Mouse (Mus musculus) heart, postnatal 25 days (tissue): ENCODE data around the gene Lrg1. TPM values are rescaled to one million over a fixed set of nuclear protein-coding genes. Genes with fewer than 3 reads are reported as not detected.

Experiments used
- DNase-seq: peaks from one replicate; pipeline ENCODE4 v3.0.0; 2022; ENCODE audit warnings: low spot score
- intact Hi-C: fragments of 180-260 bp; cut with DNase I; formaldehyde crosslinking; loops from one replicate; pipeline ENCODE4 v1.15.1; 2025
- total RNA-seq, 2 experiments: library from RNA; stranded (reverse); gene quantifications; 2 replicates each; pipeline ENCODE4 v1.2.3; 2021

Gene Lrg1
- total RNA-seq: 10 to 100 TPM; 53.8 to 55.0 TPM

DNA sequence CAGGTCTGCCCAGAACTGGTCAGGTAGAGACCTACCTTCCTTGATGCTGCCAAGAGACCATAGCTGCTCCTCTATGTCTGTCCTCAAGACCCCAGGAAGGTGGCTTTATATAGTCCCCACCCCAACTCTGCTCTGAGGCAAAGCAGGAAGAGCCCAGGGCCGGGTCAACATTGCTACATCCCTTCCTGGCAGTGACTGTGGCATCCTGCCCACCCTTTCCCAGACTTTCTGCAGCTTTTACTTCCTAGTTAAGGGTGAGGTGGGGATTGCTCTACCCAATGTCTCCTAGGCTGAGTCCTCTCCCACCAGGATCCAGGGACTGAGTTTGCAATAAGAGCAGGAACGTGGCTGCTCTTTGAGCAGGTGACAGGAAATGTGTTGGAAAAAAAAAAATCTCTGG, at the start of gene Lrg1:
Lrg1 (minus strand) TSS at position 176 of the 400 bp plus-strand sequence.
- DNase-seq: no peak
- intact Hi-C loops: no loop called here

DNA sequence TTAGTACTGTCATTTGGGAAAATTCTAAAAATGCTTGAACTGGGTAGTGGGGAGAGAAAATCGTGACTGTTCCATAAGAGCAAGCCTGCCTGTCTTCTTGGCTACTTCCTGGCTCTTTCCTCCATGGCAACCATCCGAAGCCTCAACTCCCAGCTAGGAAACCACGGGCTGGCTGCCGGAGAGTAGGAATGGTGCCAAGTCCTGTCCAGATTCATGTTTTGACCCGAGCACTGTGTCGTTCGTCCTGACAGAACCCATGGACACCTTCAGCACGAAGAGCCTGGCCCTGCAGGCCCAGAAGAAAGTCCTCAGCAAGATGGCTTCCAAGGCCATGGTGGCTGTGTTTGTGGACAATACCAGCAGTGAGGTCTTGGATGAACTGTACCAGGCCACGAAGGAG, 49.7 kb upstream of the Lrg1 start:
- intact Hi-C loops: no loop called here
- DNase-seq: no peak

DNA sequence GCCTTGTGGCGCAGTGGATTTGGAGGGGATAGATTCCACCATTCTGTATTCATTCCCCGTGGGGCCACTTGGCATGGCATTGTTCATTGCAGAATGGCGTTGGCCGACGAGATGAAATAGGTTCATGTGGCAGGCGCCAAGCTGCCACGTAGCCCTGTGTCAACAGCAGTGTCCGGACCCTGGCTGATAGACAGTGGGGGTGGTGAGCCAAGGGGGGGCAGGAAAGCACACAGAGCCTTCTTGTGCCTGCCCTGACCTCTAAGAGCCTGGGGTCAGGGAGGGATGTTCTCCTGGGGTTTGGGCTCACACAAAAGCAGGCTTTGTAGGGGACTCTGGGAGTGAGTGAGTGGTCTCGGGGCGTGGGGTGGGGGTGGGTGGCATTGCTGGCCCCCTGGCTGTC, 48.8 kb upstream of the Lrg1 start:
- DNase-seq: no peak
- intact Hi-C loops: no loop called here

DNA sequence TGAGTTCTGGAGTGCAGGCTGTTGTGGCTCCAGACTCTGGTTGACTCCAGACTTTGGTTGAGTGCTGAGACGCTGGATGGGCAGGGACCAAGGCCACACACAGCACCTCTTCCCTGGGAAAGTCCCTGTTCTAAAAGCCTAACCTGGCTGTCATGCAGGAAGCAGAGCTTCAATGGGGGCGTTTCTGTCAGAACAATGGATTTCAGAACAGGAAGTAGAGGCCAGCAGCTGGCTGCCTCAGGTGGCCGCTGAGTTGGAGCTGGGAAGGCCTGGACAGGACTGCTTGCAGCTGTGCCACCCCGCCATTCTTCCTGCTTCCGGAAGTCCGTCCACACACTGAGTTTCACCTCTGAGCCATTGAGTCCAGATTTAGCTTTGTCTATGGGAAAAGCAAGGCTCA, 48.0 kb upstream of the Lrg1 start:
- intact Hi-C loops: no loop called here

DNA sequence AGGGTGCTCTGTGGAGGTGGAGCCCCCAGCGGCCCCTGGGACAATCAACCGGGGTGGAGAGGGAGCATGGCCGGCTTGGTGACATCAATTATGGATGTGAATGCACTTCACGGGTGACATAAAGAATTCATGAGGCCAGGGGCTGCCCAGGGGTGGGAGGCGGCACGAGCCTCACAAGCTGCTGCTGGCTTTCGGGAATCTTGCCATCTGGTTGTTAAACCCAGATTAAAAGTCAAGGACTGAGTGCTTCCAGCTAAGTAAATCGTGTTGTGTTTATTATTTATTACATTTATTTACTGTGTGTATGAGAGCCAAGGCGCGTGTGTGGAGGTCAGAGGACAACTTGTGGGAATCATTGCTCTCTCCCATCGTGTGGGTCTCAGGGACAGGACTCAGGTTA, 43.9 kb upstream of the Lrg1 start:
- intact Hi-C loops: no loop called here
- no peak for DNase-seq

More for the DNA sequence above, 48.0 kb upstream of the Lrg1 start:
- no peak for DNase-seq

DNA sequence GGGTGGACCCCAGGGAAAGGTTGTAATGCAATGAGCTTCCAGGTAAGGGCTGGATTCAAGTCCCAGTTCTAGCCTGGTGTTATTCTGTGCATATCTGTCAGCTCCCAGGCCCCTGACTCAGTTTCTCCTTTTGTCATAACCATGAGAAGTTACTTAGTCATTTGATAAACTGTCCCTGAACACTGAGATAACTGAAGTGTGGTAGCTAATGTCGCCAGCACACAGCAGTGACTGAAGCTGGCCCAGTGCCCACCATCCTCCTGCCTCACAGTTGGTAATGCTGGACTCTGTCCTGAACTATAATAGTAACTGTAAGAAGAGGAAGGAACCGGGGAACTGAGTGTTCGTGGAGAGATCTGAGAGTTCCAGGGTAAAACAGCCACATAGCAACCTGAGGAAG, 42.7 kb upstream of the Lrg1 start:
- no peak for DNase-seq
- intact Hi-C loops: no loop called here

DNA sequence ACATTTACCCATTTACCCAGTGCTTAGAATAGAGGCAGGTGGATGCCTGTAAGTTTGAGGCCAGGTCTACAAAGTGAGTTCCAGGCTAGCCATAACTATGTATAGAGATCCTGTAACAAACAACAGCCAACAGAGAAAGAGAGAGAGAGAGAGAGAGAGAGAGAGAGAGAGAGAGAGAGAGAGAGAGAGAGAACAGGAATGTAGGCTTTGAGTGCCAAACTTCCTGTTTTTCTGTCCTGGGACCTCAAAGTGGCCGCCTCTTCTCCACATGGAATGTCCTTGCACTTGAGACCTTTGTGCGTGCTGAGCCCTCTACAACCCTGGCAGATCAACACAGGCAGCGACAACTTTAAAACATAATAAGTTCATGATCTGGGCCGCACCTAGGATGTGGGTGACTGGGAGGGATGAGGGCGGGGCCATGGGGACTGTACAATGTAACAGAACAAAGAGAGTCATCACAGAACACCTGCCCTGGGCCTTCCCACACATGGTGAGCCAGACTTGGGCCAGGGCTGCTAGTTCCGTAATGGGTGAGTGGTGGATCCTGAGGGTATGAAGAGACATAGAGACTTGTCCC, 41.8 kb upstream of the Lrg1 start:
- intact Hi-C loops: loop anchor here (2.0 kb wide), 1 partner anchor 19 kb away; the partner anchor contains the start of gene Mydgf

DNA sequence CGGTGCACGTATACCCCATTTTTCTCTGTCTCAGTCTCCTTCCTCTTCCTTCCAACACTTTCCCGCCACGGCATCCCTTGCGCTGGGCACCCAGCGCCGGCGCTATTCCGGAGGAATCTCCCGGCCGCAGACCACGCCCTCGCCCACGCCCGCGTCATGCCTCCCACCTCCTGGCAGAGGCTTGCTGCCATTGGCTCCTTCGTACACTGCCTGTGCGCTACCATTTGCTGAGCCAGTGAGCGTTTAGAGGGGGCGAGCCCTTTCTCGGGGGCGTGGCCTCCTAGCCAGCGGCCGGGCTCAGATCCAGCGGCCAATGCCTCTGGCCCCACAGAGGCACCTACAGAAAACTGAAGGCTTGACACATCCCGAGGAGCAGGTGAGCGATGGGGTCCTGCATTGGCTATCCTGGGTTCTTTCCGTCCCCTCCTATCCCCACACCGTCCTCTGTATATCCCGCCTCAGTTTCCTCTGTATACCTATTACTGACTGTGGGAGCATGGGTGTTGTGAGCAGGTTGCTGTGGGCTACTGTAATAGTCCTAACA, 40.5 kb upstream of the Lrg1 start, which contains the start of gene Tnfaip8l1:
Tnfaip8l1 (plus strand) TSS at position 247 of the 544 bp plus-strand sequence.
- DNase-seq: peak; percentile 93
- intact Hi-C loops: loop anchor here (2.0 kb wide), 1 partner anchor 20 kb away; the partner anchor contains the start of gene Mydgf

More for the DNA sequence above, 41.8 kb upstream of the Lrg1 start:
- DNase-seq: no peak

DNA sequence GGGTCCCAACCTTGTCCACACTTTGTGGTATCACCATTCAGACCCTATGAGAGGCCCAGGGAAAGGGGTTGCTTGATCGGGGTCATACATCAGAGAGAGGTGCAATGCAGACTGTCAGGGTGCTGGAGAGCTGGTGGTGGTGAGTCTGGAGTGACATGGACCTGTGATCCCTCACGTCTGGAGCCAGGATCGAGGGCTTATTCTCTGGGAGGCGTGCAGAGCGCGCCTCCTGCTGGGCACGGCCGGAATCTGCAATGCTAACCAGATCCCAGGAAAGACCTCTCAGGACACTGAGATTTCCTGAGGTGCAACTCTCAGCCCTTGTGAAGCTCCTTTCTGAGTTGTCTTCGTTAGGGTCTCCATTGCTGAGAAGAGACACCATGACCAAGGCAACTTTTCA, 37.9 kb upstream of the Lrg1 start:
- intact Hi-C loops: loop anchor here (1.0 to 2.0 kb wide), 2 partner anchors 19 to 27 kb away; partner anchors contain the start of gene Sema6b
- peak; percentile 27 for DNase-seq

DNA sequence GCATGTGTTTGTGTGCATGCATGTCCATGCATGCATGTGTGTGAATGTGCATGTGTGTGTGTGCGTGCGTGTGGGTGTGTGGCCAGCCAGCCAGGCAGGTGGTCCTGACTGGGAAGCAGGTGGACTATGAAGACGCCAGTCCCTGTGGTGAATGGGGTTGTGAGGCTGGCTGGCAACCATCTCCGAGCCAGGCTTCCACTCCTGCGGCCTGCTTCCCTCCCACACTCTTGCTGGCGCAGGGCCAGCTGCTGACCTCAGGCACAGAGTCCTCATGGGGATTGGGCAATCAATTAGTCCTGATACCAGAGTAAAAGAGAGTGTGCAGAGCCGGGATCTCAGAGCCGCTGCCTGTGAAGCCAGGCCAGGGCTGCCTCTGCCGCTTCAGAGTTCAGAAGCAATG, 31.8 kb upstream of the Lrg1 start:
- DNase-seq: no peak
- intact Hi-C loops: no loop called here

DNA sequence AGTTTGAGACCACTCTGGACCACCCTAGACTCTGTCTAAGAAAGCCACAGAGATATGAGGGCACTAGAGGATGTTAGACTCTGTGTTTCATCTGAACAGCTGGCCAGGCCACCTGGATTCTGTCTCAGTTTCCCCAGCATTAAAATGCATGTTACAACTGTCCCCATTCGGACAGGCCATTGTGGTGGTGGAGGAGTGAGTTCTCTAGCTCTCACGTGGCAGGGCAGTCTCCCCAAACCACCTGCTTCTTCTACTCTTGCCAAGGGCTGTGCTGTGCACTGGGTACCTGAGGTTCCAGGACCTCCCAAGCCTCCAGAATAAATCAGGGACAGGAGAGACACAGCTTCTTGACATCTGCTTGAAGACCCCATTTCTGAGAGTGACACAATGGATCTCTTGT, 28.1 kb upstream of the Lrg1 start:
- intact Hi-C loops: no loop called here

DNA sequence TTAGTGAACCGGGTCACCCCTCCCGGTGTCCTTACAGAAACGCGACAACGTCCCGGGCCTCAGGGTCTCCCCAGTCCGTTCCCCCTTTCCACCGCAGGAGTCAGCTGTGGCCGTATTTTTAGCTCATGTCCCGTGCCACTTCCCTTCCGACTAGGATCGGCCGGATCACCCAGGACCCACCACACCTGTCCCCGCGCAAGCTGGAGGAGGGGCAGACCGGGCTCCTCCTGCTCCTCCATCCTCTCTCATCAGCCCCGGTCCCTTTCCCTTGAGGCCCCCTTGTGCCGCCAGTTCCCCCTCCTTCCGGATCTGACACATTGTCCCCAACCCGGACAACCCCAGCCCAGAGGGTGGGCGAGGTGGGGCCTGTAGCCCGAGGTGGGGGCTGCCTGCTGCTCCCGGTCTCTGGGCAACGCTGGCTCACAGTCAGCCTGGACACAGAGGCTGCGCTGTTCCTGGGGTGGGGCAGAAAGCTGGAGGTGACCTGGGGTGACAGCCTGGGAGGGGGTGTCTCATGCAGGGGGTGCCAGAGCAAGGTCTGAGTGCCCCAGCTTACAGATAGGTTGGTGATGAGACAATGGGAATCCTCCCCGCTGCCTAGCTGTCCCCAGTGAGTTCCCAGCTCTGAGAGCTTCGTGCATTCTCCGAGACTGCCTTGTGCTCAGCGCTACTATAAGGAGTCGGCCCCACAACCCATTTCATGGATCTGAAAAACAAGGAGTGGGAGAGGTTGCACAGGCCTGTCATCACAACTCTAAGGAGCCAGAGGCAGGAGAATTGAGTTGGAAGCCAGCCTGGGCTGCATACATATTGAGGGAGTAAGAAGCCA, 27.2 kb upstream of the Lrg1 start:
- no peak for DNase-seq
- intact Hi-C loops: no loop called here

More for the DNA sequence above, 28.1 kb upstream of the Lrg1 start:
- no peak for DNase-seq

DNA sequence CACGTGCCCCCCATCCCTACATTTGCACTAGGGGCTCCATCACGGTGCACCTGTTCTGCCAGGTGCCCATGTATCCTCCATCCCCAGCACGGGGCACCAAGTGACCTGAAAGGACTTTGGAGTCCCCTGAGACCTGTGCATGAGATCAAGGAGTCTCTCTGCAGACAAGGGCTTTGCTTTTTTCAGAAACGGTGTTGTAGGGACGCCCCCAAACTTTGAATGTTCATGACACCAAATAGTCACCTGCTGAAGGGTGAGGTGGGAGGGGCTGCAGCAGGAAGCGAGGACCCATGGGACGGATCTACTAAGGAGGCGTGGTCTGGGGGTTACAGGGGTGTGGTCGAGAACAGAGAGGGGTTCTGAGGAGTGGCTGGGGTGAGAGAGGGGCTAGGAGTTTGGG, 26.5 kb upstream of the Lrg1 start:
- intact Hi-C loops: no loop called here
- no peak for DNase-seq

DNA sequence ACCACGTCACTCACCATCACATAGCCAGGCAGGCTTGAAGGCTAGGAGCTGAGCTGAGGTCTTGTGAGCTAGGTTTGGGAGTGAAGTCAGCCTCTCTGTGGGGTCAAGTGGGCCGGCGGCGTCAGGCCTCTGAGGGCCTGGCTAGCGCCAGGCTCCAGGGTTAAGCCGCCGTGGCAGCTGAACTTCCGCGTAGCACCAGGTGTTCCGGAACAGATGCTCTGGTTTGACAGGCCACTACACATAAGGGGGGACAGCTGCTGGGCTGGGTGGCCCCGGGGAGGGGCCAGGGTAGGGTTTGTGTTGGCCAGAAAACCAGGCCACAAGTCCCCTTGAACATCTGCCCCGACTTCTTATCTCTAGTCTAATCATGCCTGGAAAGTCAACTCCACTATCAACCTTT, 25.6 kb upstream of the Lrg1 start:
- intact Hi-C loops: no loop called here

DNA sequence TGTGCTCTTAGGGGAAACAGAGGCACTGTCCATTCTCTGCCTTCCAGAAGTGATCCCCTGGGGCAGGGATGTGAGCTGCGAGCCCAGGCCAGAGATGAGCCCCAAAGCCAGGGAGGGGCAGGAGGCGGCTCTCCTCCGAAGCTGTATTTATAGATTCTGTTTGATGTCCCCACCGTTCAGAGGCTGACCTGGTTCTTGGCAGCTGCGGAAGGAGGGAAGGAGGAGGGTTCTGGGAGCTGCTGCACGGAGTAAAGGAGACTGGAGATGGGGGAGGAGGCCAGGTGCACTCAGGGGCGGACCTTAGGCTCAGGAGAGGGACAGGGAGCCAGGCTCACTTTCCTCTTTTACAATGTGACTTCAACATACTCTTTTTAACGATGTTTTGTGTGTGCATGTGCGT, 24.3 kb upstream of the Lrg1 start:
- intact Hi-C loops: no loop called here
- DNase-seq: no peak

More for the DNA sequence above, 25.6 kb upstream of the Lrg1 start:
- DNase-seq: no peak

DNA sequence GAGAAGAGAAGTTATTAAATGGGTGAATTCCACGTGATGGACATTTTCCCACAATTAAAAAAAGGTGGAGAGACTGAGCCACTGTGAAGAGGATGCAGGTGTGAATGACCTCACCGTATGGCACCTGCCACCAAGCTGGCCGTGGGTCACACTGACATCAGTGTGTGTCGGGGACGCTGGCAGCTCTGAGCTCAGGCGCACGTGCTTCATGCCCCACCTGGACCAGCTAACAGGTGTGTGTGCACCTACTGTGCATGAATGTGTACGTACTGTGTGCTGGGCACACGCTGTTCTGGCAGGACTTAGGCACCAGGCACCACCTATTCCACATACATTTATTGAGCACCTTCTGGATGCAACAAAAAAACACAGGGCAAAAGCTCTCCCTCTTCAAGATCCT, 22.7 kb upstream of the Lrg1 start:
- intact Hi-C loops: no loop called here
- DNase-seq: no peak

DNA sequence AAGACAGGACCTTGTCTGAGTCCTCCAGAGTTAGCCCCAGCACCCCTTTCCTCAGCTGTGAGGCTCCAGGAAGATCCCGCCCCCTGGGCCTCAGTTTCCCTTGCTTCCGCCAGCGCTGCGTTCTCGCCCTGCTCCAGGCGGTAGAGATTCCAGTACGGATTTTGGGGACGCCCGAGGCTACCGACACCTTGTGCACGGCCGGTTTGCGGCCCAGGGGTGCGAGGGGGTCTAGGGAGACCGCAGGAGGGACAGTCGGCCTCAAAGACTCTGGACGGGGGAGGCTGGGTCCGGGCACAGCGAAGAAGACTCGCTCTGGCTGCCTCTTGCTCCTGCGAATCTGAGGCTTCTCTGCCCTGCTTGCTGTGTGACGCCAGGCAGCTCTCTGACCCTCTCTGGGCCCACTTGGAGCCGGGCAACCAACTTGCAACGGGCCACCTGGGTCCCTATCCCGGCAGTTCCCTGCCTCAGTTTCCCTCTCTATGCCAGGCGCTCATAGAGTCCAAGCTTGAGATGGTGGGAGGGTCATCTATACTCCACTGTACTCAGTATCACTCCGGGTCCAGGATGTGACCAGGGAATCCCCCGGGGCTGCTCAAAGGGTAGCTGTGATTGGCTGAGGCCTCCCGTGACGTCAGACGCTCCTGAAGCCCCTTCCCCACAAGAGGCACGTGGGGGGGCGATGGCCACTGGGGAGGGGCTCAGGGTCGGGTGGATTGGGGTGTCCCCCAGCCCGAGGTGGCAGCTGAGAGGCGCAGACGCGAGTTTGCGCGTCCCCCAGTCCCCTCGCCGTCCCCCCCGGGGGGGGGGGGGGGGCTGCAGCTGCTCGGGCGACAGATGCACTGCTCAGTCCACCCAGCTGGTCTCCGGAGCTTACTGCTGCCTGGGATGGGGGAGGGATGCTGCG, 20.2 kb upstream of the Lrg1 start:
- intact Hi-C loops: loop anchor here (2.0 kb wide), 1 partner anchor 19 kb away; no protein-coding TSS in a partner anchor
- no peak for DNase-seq

DNA sequence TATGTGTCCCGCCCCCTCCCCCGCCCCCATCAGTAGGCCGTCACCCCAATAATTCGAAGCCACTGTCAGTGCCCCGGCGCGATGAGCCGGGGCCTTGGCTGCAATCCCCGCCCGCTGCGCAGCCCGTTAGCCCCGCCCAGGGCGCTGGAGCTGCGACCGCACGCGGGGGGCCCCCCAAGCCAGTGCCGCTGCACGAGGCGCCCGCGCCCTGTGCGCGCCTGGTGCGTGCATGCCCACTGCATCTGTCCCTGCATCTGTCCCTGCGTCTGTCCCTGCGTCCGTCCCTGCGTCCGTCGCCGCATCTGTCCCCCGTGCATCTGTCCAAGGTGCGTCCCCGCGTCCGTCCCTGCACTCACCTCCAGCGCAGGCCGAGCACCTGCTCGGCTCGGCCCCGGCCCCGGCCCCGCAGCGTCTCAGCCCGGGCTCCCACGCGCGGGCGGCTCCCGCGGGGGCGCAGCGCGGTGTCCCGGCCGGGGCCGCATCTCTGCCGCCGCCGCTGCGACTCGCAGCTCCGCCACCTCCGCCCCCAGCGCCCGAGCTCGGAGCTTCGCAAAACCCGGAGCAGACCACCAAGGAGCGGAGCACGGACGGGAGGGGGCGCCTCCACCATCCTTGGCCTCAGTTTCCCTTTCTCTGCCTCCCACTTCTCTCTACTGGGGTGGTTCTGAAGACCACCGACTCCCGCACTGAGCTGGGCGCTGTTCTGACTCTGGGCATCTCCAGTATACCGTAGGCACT, 18.2 kb upstream of the Lrg1 start, which contains the start of gene Sema6b:
Sema6b (minus strand) TSS at position 486 of the 738 bp plus-strand sequence.
- intact Hi-C loops: loop anchor here (2.0 kb wide), 1 partner anchor 21 kb away; no protein-coding TSS in a partner anchor
- DNase-seq: no peak

DNA sequence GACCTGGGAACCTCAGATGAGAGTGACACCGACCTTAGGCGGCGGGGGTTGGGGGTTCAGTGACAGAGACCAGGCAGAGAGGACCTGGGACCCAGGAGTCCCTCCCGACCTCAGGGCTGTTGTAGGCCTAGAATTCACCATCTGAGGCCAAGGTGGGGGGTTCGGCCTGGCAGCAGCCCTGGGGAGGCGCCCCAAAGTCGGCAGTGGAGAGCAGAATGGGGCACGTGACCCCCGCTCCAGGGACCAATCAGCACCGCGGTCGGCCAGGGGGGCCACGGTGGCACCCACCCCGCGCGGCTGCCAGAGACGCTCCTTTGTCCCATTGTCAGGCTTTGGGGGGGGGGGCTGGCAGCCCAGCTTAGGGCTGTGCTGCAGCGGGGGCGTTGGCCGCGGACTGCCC, 17.6 kb upstream of the Lrg1 start:
- intact Hi-C loops: no loop called here
- DNase-seq: no peak
